19 mouse cellular contexts compared by ENCODE assay signal in the genomic region with DNA sequence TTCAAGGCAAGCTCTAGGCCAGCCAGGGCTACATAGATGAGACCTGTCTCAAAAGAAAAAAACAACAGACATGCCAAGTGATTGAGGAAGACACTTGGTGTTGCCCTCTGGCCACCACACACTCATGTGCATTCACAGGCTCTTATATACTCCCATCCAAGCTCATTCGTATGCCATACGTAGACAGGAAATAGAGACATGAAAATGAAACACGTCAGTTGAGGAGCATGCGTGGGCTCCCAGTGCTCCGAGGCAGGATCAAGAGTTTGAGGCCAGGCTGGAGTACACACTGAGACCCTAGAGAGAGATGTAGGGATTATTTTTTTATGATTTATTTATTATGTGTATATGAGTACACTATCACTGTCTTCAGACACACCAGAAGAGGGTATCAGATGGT. TPM values are rescaled to one million over a fixed set of nuclear protein-coding genes. Genes with fewer than 3 reads are reported as not detected.
"Had no signal": no experiment of that assay in that cellular context is flagged by ENCODE, and none has a peak within 500 bp of the region (broad histone marks: within the 10 kb centered on the region; RNA-seq: fewer than 3 reads in every experiment).

No protein-coding gene starts in this region.

- H3K9me3 ChIP-seq: kidney, embryonic 15.5 days; limb, embryonic 12.5 days; limb, embryonic 15.5 days; lung, embryonic 15.5 days; megakaryocyte, embryonic 14.5 days; midbrain, embryonic 10.5 days had no signal

- H3K4me3 ChIP-seq: kidney, embryonic 15.5 days; limb, embryonic 12.5 days; limb, embryonic 15.5 days; lung, embryonic 15.5 days; megakaryocyte, embryonic 14.5 days; midbrain, embryonic 10.5 days had no signal

- H3K27ac ChIP-seq: liver, embryonic 14.5 days; lung, embryonic 15.5 days; midbrain, embryonic 10.5 days had no signal

- ATAC-seq: liver, postnatal 0 days had no signal

- DNase-seq: kidney, postnatal 10 days; kidney, postnatal 36 days; left cerebral cortex, postnatal 4 days; liver, postnatal 0 days; lung, postnatal 10 days; lung, postnatal 36 days; midbrain, embryonic 14.5 days; right cerebral cortex, postnatal 4 days; thymus, adult 2 months; thymus, postnatal 14 days; thymus, postnatal 4 days had no signal

- H3K4me2 ChIP-seq: kidney, embryonic 15.5 days; limb, embryonic 12.5 days; limb, embryonic 15.5 days; liver, embryonic 11.5 days; lung, embryonic 15.5 days had no signal

- H3K27me3 ChIP-seq: kidney, embryonic 15.5 days; limb, embryonic 12.5 days; limb, embryonic 15.5 days; lung, embryonic 15.5 days; megakaryocyte, embryonic 14.5 days had no signal

- H3K9ac ChIP-seq: kidney, embryonic 15.5 days; limb, embryonic 12.5 days; limb, embryonic 15.5 days; liver, embryonic 14.5 days; liver, postnatal 0 days; lung, embryonic 15.5 days had no signal

RNA-seq across cellular contexts. Expression of a gene that starts 11.2 kb away (rescaled TPM):
- polyA plus RNA-seq: liver, postnatal 0 days had no signal
